Comparison of ENCODE assay signal across 9 mouse cellular contexts in genomic region chr9:107667219-107667618, GRCm38 (mm10). TPM values are rescaled to one million over a fixed set of nuclear protein-coding genes. Genes with fewer than 3 reads are reported as not detected.
DNase-seq lines count a peak whose midpoint lies in the region; ATAC-seq and TF ChIP-seq lines count a peak whose summit lies in the region.
"Had no signal": no experiment of that assay in that cellular context is flagged by ENCODE, and none has a peak within 500 bp of the region (broad histone marks: within the 10 kb centered on the region; RNA-seq: fewer than 3 reads in every experiment).

No protein-coding gene starts in this region.

- H3K4me3 ChIP-seq in E14TG2a.4 (replicated peaks; ENCODE audit: low read length): peak overlapping the region; percentile 79
- peak overlapping the region; percentile 84 for H3K4me3 ChIP-seq in gastrocnemius, adult 2 months
- H3K4me3 ChIP-seq in hindbrain, embryonic 13.5 days: peak overlapping the region; percentile 44
- H3K4me3 ChIP-seq in neural tube, embryonic 11.5 days (ENCODE audit: low read depth, low read length): peak overlapping the region; percentile 38

- H3K36me3 ChIP-seq in E14TG2a.4 (ENCODE audit: insufficient read depth, low read length): no peaks in the 10 kb centered on the region
- no peaks in the 10 kb centered on the region for H3K36me3 ChIP-seq in hindbrain, embryonic 13.5 days
- no peaks in the 10 kb centered on the region for H3K36me3 ChIP-seq in neural tube, embryonic 11.5 days (ENCODE audit: control insufficient read depth, insufficient read depth, low read length)

- peaks cover 88% of the 10 kb centered on the region for H3K27me3 ChIP-seq in E14TG2a.4 (ENCODE audit: insufficient read depth, low read length)
- H3K27me3 ChIP-seq in hindbrain, embryonic 13.5 days: peaks cover 52% of the 10 kb centered on the region
- H3K27me3 ChIP-seq in neural tube, embryonic 11.5 days (ENCODE audit: control insufficient read depth, insufficient read depth, low read length): peaks cover 11% of the 10 kb centered on the region

- H3K9ac ChIP-seq in hindbrain, embryonic 13.5 days: peak overlapping the region; percentile 71
- H3K9ac ChIP-seq in neural tube, embryonic 11.5 days (ENCODE audit: low read length): peak overlapping the region; percentile 54

- DNase-seq in R1 (ENCODE audit: low read depth, low spot score) (peak; percentile 79), liver (peak; percentile 68)
- peak; percentile 90 for DNase-seq in gastrocnemius, adult 2 months
- peak; percentile 80 for DNase-seq in neural tube, embryonic 11.5 days (ENCODE audit: low spot score)
- DNase-seq in urinary bladder, postnatal 10 days (ENCODE audit: low spot score): no peak
- no peak for DNase-seq in layer of hippocampus, adult 11-12 months (ENCODE audit: low spot score)

- ATAC-seq in hindbrain, embryonic 13.5 days (ENCODE audit: low FRiP score): peak; percentile 60
- ATAC-seq in neural tube, embryonic 11.5 days (ENCODE audit: insufficient read depth, low FRiP score, low TSS enrichment): peak; percentile 79

- peaks cover 40% of the 10 kb centered on the region for H3K4me1 ChIP-seq in E14TG2a.4 (replicated peaks; ENCODE audit: low read depth, low read length)
- peaks cover 51% of the 10 kb centered on the region for H3K4me1 ChIP-seq in hindbrain, embryonic 13.5 days (replicated peaks)
- H3K4me1 ChIP-seq in neural tube, embryonic 11.5 days (ENCODE audit: control insufficient read depth, insufficient read depth, low read length): peaks cover 23% of the 10 kb centered on the region

- 2% methylated on average over 24 of the region's 24 CpGs for WGBS in hindbrain, embryonic 13.5 days
- WGBS in neural tube, embryonic 11.5 days: 0% methylated on average over 23 of the region's 24 CpGs

- H3K27ac ChIP-seq in gastrocnemius, adult 2 months: peak overlapping the region; percentile 97
- H3K27ac ChIP-seq in hindbrain, embryonic 13.5 days: peak overlapping the region; percentile 60
- no peak overlapping the region for H3K27ac ChIP-seq in neural tube, embryonic 11.5 days (ENCODE audit: low read depth, low read length)

- H3K9me3 ChIP-seq in E14TG2a.4 (ENCODE audit: low read length): no peaks in the 10 kb centered on the region
- H3K9me3 ChIP-seq in hindbrain, embryonic 13.5 days: no peaks in the 10 kb centered on the region
- no peaks in the 10 kb centered on the region for H3K9me3 ChIP-seq in neural tube, embryonic 11.5 days (ENCODE audit: control insufficient read depth, low read length)

- intact Hi-C loops in gastrocnemius, adult 2 months (cut with DNase I): no loop called here

- no peak for TF ChIP-seq CTCF in E14TG2a.4 (conservative IDR thresholded peaks at IDR 0.05; ENCODE audit: low read length)
- TF ChIP-seq CTCF in gastrocnemius, adult 2 months (IDR thresholded peaks at IDR 0.05): no peak

- H3K4me2 ChIP-seq in hindbrain, embryonic 13.5 days: peak overlapping the region; percentile 74
- peak overlapping the region; percentile 89 for H3K4me2 ChIP-seq in neural tube, embryonic 11.5 days (ENCODE audit: low read depth)

RNA-seq across cellular contexts. Expression of gene Slc38a3, which starts 2.1 kb away (rescaled TPM):
- total RNA-seq in gastrocnemius, adult 2 months (2021): 10 to 100 TPM; 60.8 to 94.7 TPM
- 25.3 and 26.2 TPM in 2 replicates for polyA plus RNA-seq in hindbrain, embryonic 13.5 days (2015; fragmentation: Nextera tagmentation; extraction: Ambion mirVana)
- 6.8 and 7.2 TPM in 2 replicates for polyA plus RNA-seq in neural tube, embryonic 11.5 days (2014; fragmentation: Nextera tagmentation; extraction: Ambion mirVana)

RNA-seq across cellular contexts. Expression of gene Gnat1, which starts 12.3 kb away (rescaled TPM):
- not detected for total RNA-seq in gastrocnemius, adult 2 months (2021)
- 1.8 TPM in 2 replicates for polyA plus RNA-seq in hindbrain, embryonic 13.5 days (2015; fragmentation: Nextera tagmentation; extraction: Ambion mirVana)
- 1.9 and 2.4 TPM in 2 replicates for polyA plus RNA-seq in neural tube, embryonic 11.5 days (2014; fragmentation: Nextera tagmentation; extraction: Ambion mirVana)
- polyA plus RNA-seq: spleen, adult 2 months had no signal

RNA-seq across cellular contexts. Expression of gene Gnai2, which starts 32.1 kb away (rescaled TPM):
- total RNA-seq in gastrocnemius, adult 2 months (2021): 10 to 100 TPM; 59.9 to 77.7 TPM
- polyA plus RNA-seq in hindbrain, embryonic 13.5 days (2015; fragmentation: Nextera tagmentation; extraction: Ambion mirVana): 335 and 338 TPM in 2 replicates
- 434 and 452 TPM in 2 replicates for polyA plus RNA-seq in neural tube, embryonic 11.5 days (2014; fragmentation: Nextera tagmentation; extraction: Ambion mirVana)

RNA-seq across cellular contexts. Expression of gene Sema3f, which starts 43.1 kb away (rescaled TPM):
- 1 to 10 TPM; 6.3 to 9.2 TPM for total RNA-seq in gastrocnemius, adult 2 months (2021)
- 16.4 and 17.0 TPM in 2 replicates for polyA plus RNA-seq in hindbrain, embryonic 13.5 days (2015; fragmentation: Nextera tagmentation; extraction: Ambion mirVana)
- polyA plus RNA-seq in neural tube, embryonic 11.5 days (2014; fragmentation: Nextera tagmentation; extraction: Ambion mirVana): 15.3 and 17.0 TPM in 2 replicates

RNA-seq across cellular contexts. Expression of gene Sema3b, which starts 58.2 kb away (rescaled TPM):
- total RNA-seq in gastrocnemius, adult 2 months (2021): 10 to 100 TPM; 11.2 to 17.9 TPM
- polyA plus RNA-seq in hindbrain, embryonic 13.5 days (2015; fragmentation: Nextera tagmentation; extraction: Ambion mirVana): 3.4 and 4.2 TPM in 2 replicates
- 2.6 and 3.0 TPM in 2 replicates for polyA plus RNA-seq in neural tube, embryonic 11.5 days (2014; fragmentation: Nextera tagmentation; extraction: Ambion mirVana)

Comparison
In these comparisons a context has a peak if more than half of its experiments do, and no peak if none do; other contexts are left out.
1. DNase-seq: peak in R1 (single experiment), gastrocnemius, adult 2 months (single experiment), liver (single experiment) and neural tube, embryonic 11.5 days (single experiment); none in urinary bladder, postnatal 10 days (single experiment) and layer of hippocampus, adult 11-12 months (single experiment).
2. Peak in every context shown above with its lines, with median percentiles within 50 percentile points of each other: H3K4me3 ChIP-seq.